Mouse (Mus musculus): ENCODE results near the gene 1700042G07Rik.

The 1700042G07Rik gene

DNA sequence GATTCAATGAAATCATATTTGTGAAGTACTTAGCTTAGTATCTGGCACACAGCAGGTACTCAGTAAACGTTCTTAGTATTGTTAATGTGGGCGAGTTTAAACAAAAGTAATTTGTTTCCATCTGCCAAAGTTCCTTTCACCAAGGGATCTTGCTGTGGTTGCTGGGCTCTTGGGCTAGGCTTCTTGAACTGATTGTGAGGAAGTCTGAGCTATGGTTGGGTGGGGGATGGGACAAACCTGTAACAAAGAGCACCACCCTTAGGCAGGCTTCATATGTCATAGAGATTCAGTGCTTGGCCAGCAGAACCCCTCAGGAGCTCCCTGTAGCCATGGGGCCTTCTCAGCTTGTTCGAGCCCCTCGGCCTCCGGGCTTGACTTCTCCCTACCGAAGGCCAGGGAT is at the start of gene 1700042G07Rik, which contains the start of gene Gm49337:
Gene 1700042G07Rik, plus strand, starts transcription at position 301 of the 400 bp plus-strand sequence.
Gene Gm49337, plus strand, starts transcription at position 313 of the 400 bp plus-strand sequence.
- DNase-seq (ENCODE audit: low read depth): no peak

DNA sequence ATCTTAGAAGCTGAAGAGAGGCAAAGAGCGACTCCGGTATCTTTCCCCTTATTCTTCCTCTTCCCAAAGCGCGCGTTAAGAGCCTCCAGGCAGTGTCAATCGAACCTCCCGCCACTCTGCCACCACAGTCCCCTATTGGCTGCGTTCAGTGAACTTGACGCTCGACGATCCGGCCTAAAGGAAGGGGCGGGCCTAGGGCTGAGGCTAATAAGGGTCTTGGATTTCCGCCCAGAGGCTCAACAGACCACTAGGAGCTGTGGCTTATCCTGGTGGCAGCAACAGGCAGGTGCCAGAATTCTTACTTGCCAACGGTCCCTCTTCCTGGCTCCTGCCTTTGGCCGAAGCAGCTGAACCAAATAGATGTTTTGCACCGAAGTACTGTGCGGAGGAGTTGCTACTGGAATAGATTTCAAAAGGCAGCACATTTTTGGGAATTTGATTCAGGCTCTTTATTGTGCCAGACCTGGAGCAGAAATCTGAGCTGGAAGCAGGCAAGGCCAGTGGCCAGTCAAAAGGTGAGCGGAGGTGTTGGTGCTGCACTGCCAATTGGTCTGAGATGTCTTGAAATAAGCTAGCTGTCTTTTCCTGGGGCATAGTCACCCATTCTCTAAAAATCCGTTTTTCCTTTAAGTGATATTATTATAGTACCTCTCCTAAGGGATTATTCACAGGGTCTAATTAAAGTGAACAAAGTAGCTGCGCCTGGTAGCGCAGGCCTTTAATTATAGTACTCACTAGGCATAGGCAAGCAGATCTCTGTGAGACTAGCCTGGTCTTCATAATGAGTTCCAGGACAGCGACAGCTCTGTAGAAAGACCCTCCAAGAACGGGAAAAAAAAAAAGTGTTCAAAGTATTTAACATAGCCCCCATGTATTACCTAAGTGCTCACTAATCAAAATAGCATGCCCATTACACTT is 49.3 kb upstream of the 1700042G07Rik start, which contains the start of the genes Rad54l and Pomgnt1:
Gene Rad54l, minus strand, starts transcription at position 89 of the 918 bp plus-strand sequence.
Gene Pomgnt1, plus strand, starts transcription at position 239 of the 918 bp plus-strand sequence.
- peak; percentile 87 for DNase-seq (ENCODE audit: low read depth)

DNA sequence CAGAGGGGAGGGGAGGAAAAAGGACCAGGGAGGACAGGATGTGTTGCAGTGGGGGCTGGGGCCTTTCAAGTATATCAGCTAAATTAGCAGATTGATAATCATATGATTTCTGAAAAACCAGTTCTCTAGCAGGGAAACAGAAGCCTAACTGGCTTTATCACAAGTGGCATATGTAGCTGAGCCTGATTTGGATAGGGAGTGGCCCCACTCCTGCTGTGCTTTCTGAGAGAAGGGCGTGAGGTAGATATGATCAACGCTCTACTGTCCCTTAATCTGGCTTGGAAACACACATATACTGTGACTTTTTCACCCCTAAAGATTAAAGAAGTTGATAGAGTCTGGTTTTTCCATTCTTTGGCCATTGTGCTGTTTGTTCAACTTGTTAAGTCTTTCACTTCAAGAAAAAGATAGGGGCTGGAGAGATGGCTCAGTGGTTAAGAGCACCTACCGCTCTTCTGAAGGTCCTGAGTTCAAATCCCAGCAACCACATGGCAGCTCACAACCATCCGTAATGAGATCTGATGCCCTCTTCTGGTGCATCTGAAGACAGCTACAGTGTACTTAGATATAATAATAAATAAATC is 47.3 kb upstream of the 1700042G07Rik start:
- no peak for DNase-seq (ENCODE audit: low read depth)

DNA sequence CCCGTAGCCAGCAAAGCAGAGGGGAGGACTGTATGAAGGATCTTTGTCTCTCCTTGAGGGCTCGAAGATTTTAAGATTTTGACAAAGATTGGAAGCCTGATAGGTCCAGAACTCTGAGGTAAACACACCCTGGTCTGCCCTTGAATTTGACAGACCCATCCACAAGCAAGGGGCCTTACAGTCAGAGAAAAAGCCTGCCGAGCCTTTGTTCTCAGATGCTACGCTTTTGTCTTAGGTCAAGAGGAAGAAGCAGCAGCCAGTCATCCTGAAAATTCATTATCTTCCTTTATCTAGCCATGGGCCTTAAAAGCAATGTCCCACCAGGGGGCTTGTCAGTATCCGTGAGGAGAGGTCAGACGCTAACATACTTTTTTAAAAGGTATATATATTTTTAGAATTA is 45.2 kb upstream of the 1700042G07Rik start:
- DNase-seq (ENCODE audit: low read depth): no peak

DNA sequence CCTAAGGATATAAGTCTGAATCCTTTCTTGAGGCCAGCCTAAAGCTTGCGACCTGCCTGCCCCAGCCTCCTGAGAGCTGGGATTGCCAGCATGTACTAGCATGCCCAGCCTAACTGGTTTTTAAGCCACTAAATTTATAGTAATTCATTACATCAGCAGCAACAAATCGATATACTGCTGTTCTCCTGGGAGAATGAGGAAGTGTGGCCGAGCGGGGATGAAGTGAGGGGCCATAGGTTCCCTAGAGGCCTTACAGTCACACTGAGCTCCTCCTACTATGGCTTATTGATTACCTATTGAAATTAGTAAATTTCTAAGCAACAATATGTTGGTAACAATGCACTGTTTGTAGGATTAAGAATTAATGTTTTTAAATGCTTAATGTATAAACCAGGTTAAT is 40.0 kb upstream of the 1700042G07Rik start:
- DNase-seq (ENCODE audit: low read depth): no peak

DNA sequence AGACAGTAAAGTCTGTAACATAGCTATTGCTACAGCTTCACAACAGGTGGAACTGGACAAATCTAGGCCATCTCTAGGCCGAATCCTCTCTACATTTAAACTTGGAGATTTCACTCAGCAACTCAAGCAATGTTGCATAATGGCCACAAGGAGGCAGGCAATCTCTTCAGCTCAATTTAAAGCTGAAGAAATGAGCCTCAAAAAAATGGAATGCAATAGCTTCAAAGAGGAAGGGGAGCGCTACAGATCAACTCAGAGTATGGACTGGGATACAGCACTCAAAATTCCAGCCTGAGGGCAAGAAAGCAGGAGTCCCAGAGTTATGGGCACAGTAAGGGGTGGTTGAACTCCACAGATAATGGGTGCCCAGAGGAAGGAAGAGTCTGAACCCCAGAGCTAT is 38.2 kb upstream of the 1700042G07Rik start:
- no peak for DNase-seq (ENCODE audit: low read depth)

DNA sequence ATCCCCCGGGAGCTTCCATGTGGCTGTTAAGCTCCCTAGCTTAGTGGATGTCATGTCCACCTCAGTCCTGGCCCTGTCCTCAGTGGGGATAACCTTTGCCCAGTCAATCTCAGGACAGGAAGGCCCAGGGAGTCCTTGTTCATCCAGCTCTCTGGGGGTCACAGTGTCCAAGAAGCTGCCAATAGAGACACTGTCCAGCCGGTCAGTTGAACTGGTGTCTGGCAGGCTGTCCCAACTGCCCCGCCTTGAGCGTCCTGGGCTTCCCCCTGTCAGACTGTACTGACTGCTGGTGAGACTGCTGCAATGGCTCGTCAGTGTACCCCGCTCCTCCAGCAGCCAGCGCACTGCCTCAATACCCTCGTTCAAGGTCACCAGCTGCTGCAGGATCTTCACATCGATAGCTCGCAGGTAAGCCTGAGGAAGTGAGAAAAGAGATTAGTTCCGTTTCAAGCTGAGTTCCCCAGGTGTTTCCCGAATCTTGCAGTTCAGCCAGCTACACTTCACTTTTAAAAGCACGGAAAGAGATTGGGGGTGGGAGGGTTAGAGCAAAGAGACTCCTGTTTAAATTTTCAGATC is 35.7 kb upstream of the 1700042G07Rik start:
- DNase-seq (ENCODE audit: low read depth): no peak

DNA sequence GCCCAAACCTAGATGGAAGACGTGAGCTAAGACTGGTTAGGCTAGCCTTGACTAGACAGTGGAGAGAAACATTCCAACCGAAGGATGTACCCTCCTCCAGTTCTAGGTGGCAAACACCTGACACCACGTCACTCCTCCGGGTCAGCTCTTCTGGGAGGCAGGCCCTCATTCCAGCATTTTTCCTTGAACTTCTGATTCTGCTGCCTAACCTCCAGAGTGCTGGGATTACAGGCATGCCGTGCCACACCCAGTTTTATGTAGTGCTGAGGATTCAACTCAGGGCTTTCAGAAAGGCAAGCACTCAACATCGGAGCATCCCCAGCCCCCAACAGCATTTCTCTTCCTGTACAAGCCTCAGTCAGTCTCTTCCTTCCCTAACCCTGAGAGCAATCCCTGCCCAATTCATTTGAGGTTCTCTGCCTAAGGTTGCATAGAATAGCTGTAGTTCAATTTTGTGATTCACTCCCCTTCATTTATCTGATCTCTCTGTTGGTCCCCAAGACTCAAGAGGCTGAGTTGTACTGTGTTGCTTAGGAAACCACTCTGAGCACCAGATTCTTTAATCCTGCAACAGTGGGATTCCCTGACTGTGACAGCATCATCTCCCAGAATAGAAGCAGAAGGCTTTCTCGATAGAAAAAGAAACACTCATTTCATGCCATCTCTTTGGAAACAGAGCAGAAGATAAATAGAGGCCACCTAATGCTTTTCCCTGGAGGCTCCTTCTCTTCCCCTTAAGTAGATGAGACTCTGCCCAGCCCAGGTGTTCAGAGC is 32.2 kb upstream of the 1700042G07Rik start:
- DNase-seq (ENCODE audit: low read depth): no peak

DNA sequence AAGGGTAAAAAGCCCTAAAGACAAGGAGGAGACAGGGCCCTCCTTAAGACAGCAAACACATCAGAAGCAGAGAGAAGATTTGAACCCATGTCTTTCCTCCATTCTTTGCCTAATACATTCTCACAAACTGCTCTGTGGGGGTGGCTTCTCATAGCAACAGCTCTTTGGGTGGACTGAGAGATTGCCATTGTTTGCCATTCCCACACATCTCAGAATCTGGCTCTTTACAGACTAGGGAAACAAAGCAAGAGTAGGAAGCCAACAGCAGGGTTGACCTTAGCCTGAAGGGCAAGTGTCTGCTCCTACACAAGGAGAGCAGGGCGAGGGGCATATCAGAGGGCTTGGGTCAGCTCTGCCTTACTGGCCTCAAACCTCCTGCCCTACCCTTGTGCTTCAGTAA is 31.4 kb upstream of the 1700042G07Rik start:
- DNase-seq (ENCODE audit: low read depth): no peak

DNA sequence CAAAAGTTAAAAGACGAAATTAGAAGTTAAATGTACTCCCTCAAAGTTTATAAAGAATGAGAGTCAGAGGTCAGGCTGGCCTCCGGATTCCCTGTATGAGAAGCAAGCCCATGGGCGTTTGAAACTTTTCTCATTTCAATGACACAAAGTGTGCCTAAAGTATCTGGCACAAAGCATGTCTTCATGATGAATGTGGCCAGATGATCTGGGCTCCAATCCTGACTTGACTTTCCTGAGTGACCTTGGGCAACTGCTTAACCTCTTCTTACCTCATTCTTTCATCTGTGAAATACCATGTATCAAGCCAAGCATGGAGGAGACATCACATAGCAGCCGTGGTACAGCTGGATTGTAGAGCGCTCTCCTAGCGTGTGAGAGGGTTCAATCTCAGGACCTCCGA is 30.9 kb upstream of the 1700042G07Rik start:
- no peak for DNase-seq (ENCODE audit: low read depth)

DNA sequence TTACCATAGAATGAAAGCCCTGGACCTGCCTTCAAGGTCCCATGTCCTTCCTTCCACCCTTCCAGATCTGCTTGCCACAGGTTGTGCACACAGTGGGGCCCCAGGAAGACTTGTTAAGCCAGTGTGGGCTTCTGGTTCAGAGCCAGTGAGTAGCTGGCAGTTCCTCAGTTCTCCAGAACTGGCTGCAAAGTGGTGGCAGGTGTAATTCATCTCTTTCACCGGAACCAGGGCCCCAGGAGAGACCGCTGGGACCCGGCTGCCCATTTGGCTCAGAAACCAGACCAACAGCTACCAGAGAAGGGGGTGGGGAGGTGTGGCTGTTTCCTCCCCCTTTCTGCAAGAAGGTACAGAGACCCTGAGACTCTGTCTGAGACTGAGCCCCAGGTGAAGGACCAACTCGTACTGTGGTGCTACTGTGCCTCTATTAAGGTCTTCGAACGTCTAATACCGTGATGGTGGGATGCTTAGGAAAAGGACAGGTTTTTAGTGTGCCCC is 29.8 kb upstream of the 1700042G07Rik start:
- no peak for DNase-seq (ENCODE audit: low read depth)

DNA sequence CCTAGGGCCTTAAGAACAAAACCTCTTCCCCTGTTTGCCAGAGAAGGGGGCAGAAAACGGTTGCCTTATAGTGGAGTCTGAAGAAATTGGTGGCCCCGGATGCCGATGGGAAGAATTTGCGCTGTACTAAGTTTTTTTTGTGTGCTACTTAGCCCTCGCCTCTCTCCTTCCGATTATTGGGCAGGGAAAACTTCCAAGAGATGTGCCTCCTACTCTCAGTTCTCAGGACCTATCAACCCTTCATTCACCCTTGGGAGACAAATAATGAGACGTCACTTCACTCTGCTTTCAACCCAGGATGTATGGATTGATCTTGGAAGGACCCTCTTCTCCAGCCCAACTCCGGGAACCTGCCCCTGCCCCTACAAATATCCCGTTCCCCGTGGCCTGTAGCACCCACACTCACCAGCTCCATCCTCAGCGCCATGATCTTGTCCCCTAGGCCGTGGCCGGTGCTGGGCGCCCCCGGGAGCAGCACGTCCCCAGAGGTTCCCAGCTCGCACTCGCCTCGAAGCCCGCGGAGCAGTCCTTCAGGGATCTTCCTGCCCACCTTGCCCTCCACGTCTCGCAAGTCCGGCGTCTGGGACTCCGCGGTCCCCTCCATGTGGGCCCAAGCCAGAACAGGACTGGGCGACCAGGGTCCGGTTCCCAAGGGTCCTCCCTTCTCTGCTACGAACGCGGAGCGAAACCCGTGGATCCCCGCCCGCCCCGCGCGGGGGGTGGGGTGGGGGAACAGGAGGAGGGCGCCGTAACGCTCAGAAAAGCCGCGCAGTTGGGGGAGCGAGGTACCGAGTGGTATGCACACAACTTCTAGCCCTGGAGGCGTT is 29.1 kb upstream of the 1700042G07Rik start:
- DNase-seq (ENCODE audit: low read depth): no peak

DNA sequence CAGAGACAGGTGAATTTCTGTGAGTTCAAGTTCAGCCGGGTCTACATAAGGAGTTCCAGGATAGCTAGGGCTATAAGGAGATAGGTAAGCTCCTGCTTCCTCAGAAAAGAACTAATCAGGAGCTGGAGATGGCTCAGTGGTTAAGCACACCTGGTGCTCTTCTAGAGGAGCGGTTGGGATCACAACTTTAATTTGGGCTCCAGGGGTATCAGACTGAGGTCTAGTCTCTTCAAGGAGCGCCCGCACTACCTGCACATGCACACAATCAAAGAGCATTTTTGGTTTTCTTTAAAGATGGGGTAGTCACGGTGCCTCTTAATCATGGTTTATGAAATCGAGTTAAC is 23.4 kb upstream of the 1700042G07Rik start:
- no peak for DNase-seq (ENCODE audit: low read depth)

DNA sequence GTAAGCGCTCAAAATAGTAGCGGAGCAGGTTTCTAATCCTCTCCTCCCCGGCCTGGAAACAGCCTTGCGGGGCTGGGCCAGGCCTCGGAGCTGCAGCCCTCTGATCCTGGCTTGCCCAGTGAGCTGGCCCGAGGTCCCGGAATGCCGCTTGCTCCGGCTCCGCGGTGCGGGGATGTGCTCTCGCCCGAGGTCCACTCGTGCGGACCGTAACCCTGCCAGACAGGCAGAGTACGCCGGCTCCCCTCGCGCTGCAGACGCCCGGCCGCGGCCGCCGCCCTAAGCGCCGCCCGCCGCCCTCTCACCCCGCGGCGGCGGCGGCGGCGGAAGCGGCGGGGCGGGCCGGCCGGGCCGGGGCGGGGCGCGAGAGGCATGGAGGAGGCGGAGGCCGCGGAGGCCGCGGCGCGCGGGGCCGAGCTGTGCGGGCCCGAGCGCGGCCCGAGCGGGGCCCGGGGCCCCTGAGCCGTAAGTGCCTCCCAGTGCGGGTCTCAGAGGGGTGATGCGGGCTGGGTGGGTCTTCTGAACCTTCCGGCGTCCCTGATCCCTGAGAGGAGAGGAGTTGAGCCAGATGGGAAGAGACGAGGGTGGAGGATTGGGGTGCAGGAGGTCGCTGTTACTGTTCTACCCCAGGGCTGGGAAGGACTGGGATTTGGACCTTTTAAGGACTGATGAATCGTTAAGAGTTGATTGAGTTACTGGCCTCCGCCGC is 22.9 kb upstream of the 1700042G07Rik start:
- DNase-seq (ENCODE audit: low read depth): no peak

DNA sequence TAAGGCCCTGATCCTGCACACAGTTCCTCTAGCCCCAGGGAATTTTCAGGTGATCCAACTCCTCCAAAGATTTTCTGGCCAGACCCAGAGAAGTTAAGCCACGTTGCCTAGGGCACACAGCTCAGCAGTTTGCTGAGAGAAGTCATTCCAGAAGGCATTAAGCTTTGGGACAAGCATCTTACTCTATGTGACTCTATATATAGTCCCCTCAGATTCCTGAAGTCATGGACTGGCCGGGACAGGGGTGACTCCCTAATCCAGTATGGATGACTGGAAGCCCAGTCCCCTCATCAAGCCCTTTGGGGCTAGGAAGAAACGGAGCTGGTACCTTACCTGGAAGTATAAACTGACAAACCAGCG is 22.3 kb upstream of the 1700042G07Rik start:
- DNase-seq (ENCODE audit: low read depth): no peak

DNA sequence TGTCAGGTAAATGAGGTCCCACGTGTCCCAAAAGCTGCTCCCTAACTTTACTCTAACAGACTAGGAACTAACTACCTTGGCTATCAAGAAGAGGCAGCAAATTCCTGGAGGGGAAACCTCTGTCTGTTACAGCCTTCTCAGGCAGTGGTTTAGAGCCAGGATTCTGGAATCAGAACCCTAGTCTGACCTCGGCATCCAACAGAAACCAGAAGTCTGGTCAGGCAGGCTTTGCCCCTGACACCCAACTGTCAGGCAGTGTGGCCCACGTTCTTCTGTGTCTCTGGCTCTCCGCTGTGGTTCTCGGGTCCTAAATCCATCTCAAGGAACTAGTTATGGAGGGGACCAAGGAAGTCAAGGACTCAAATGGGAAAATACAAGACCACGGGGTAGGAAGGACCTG is 21.9 kb upstream of the 1700042G07Rik start, which contains the start of gene Lurap1:
Gene Lurap1, minus strand, starts transcription at position 101 of the 400 bp plus-strand sequence.
- DNase-seq (ENCODE audit: low read depth): no peak

DNA sequence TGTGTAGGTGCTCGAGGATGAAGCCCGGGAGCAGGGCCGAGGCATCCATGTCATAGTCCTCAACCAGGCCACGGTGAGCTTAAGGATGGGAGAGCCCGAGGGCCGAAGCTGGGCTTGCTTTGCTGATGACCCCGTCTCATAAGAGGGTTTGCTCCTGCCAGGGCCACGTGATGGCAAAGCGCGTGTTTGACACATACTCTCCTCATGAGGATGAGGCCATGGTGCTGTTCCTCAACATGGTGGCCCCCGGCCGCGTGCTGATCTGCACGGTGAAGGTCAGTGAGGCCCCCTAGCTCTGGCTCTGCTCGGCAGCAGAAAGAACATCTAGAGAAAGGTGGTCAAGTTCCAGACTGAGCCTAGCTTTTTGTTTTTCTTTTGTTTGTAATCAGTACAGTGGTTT is 20.5 kb upstream of the 1700042G07Rik start:
- DNase-seq (ENCODE audit: low read depth): no peak

DNA sequence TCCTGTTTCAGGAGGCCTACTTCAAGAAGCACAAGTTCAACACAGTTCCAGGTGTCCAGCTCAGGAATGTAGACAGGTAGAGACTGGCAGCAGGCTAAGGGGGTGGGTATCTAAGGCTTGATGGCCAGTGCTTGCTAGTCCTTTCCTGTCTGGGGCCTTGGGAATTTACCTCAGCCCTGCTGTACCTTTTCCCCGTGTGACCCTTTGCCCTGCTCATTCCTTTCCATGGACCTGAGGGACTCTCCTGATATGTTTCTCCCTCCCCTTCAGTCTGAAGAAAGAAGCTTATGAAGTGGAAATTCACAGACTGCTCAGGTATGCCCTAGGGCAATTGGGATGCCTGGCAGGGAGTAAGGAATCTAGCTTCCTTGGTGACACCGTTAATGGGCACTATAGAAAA is 15.3 kb upstream of the 1700042G07Rik start:
- DNase-seq (ENCODE audit: low read depth): no peak

DNA sequence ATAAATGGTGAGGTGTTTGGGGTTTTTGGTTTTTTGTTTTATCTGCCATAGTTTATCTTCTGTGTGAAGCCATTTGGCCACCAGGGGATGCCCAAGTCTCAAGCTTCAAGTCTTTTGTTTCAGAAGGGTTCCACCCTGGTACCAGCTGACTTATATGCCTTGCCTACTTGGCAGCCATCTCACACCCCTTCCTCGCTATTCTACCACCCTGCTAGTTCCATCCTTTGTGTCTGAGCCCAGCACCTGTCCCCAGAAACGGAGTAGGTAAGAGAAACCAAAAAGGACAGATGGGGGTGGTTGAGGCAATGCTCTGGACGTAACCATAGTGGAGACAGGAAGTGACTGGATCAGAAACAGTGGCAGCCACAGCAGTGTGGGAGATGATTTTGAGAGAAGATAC is 13.3 kb upstream of the 1700042G07Rik start:
- no peak for DNase-seq (ENCODE audit: low read depth)

DNA sequence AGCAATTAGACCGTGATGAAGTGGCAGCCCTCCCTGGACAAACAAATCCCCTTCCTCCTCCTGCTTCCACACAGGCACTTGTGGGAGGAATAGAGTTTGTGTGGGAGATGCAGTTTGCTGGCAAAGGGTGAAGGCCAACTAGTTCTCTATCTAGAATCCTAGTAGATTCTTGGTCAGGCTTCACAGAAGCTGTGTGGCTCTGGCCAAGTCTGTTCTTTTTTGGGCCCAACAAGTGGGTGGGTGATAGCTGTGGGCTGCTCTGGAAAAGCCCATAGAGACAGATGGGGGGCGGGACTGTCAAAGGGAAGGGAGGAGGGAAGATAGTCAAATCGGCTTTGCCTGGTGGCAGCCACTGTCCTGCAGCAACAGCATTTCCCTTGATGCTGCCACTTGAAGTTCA is 12.4 kb upstream of the 1700042G07Rik start:
- no peak for DNase-seq (ENCODE audit: low read depth)

Data from c-Kit-positive CD71-negative TER-119-negative erythroid progenitor cells, embryonic 14.5 days (primary cell).